8 mouse cellular contexts compared by ENCODE assay signal in the genomic region with DNA sequence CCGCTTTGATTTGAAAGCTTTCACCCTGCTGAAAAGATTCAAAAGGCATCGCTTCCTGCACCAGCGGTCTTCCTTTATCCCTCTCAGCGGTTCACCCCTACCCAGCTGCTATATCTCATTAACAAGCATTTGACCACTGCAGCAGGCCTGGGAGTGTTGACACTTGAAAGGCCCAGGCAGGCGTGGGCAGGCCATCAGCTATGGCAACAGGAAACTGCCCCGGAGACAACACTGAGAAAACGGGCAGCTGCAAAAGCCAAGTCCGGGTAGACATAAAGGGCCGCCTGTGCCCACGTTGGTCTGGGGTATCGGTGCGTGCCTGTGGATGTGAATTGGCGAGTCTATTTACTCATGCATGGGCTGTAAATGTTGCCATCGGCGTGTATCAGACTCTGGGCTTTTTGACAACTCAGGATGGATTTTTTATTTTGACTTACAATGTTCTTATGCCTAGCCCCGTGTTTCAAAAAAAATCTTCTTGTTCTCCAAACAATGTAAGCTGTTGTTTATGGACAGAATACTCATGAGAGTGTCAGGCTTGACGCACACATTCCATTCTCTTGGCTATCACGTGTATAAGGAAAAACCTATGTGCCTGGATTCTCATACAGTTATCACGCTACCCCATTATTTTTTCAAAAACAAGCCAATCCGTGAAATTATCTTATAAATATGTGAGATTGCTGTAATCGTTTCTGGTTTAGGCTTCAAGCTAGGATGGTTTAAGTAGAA.
DNase-seq lines count a peak whose midpoint lies in the region; ATAC-seq and TF ChIP-seq lines count a peak whose summit lies in the region.

No protein-coding gene starts in this region.

- no peaks in the 10 kb centered on the region for H3K27me3 ChIP-seq in heart, embryonic 11.5 days (ENCODE audit: control insufficient read depth, insufficient read depth, low read length)
- H3K27me3 ChIP-seq in kidney, embryonic 14.5 days (ENCODE audit: control insufficient read depth, insufficient read depth, low read length) = no peaks in the 10 kb centered on the region
- 0 out of 2 replicates have a peak, but pooled peaks cover 2% of the 10 kb centered on the region for H3K27me3 ChIP-seq in liver, embryonic 13.5 days
- H3K27me3 ChIP-seq in midbrain, postnatal 0 days (ENCODE audit: insufficient read depth, low read length) = no peaks in the 10 kb centered on the region

- peak overlapping the region; percentile 72 for H3K4me2 ChIP-seq in heart, embryonic 11.5 days
- peak overlapping the region; percentile 45 for H3K4me2 ChIP-seq in kidney, embryonic 14.5 days (replicated peaks; ENCODE audit: low read depth, low read length)
- H3K4me2 ChIP-seq in liver, embryonic 13.5 days = peak overlapping the region; percentile 53
- peak overlapping the region; percentile 47 for H3K4me2 ChIP-seq in midbrain, postnatal 0 days (ENCODE audit: low read depth, low read length, poor library complexity, severe bottlenecking)

- peaks cover 22% of the 10 kb centered on the region; the same call in 1 of the 2 replicates for H3K4me1 ChIP-seq in heart, embryonic 11.5 days (ENCODE audit: control insufficient read depth, insufficient read depth, low read length)
- H3K4me1 ChIP-seq in kidney, embryonic 14.5 days (ENCODE audit: control insufficient read depth, insufficient read depth, low read length) = peaks cover 12% of the 10 kb centered on the region; the same call in 1 of the 2 replicates
- no peaks in the 10 kb centered on the region; the same call in 1 of the 2 replicates for H3K4me1 ChIP-seq in liver, embryonic 13.5 days (replicated peaks)
- H3K4me1 ChIP-seq in midbrain, postnatal 0 days (ENCODE audit: insufficient read depth, low read length) = peaks cover 7% of the 10 kb centered on the region; the same call in 1 of the 2 replicates

- TF ChIP-seq CTCF in midbrain, postnatal 0 days (IDR thresholded peaks at IDR 0.05) = no peak

- H3K4me3 ChIP-seq in heart, embryonic 11.5 days (ENCODE audit: low read depth, low read length) = peak overlapping the region; percentile 37
- peak overlapping the region; percentile 33 for H3K4me3 ChIP-seq in kidney, embryonic 14.5 days (ENCODE audit: low read length)
- peak overlapping the region; percentile 30 for H3K4me3 ChIP-seq in liver, embryonic 13.5 days (replicated peaks)
- H3K4me3 ChIP-seq in midbrain, postnatal 0 days (ENCODE audit: low read depth, low read length) = peak overlapping the region; percentile 22

- peak overlapping the region; percentile 85 for H3K27ac ChIP-seq in heart, embryonic 11.5 days (ENCODE audit: low read depth, low read length)
- peak overlapping the region; percentile 57 for H3K27ac ChIP-seq in kidney, embryonic 14.5 days (ENCODE audit: low read depth, low read length)
- no peak overlapping the region for H3K27ac ChIP-seq in liver, embryonic 13.5 days
- peak overlapping the region; percentile 39 for H3K27ac ChIP-seq in midbrain, postnatal 0 days (ENCODE audit: low read depth, low read length)

- H3K9ac ChIP-seq in heart, embryonic 11.5 days (ENCODE audit: low read depth, low read length) = peak overlapping the region; percentile 72
- peak overlapping the region; percentile 58 for H3K9ac ChIP-seq in kidney, embryonic 14.5 days (ENCODE audit: low read depth, low read length)
- no peak overlapping the region for H3K9ac ChIP-seq in liver, embryonic 13.5 days
- H3K9ac ChIP-seq in midbrain, postnatal 0 days (replicated peaks; ENCODE audit: low read length, poor library complexity, severe bottlenecking) = peak overlapping the region; percentile 52

- no peaks in the 10 kb centered on the region for H3K36me3 ChIP-seq in heart, embryonic 11.5 days (ENCODE audit: control insufficient read depth, insufficient read depth, low read length)
- no peaks in the 10 kb centered on the region for H3K36me3 ChIP-seq in kidney, embryonic 14.5 days (ENCODE audit: control insufficient read depth, insufficient read depth, low read length)
- no peaks in the 10 kb centered on the region for H3K36me3 ChIP-seq in liver, embryonic 13.5 days
- H3K36me3 ChIP-seq in midbrain, postnatal 0 days (ENCODE audit: insufficient read depth, low read length) = no peaks in the 10 kb centered on the region

- DNase-seq in ovary, adult 18-20 months (ENCODE audit: low spot score) = peak; percentile 57
- no peak for DNase-seq in ovary, postnatal 10 days (ENCODE audit: low spot score)
- DNase-seq in embryo, embryonic 11 days = peak; percentile 85
- no peak for DNase-seq in liver, embryonic 13.5 days
- peak; percentile 90 for DNase-seq in midbrain, postnatal 0 days (ENCODE audit: low spot score)
- peak; percentile 41 for DNase-seq in urinary bladder, postnatal 14 days (ENCODE audit: low spot score)

- WGBS in heart, embryonic 11.5 days (ENCODE audit: insufficient replicate concordance) = 10% methylated on average over 21 of the region's 21 CpGs
- 12% methylated on average over 21 of the region's 21 CpGs for WGBS in kidney, embryonic 14.5 days
- 18% methylated on average over 21 of the region's 21 CpGs for WGBS in liver, embryonic 13.5 days (ENCODE audit: insufficient replicate concordance)
- 6% methylated on average over 21 of the region's 21 CpGs for WGBS in midbrain, postnatal 0 days

- peak; percentile 83 for ATAC-seq in heart, embryonic 11.5 days (replicated peaks; ENCODE audit: insufficient number of reproducible peaks, low FRiP score, low TSS enrichment)
- ATAC-seq in kidney, embryonic 14.5 days (ENCODE audit: low FRiP score, low TSS enrichment) = peak; percentile 96
- ATAC-seq in liver, embryonic 13.5 days (ENCODE audit: low read depth) = 0 out of 2 replicates have a peak, but pooled peaks have one; percentile 45
- ATAC-seq in midbrain, postnatal 0 days (ENCODE audit: low FRiP score) = peak; percentile 94

- no peaks in the 10 kb centered on the region for H3K9me3 ChIP-seq in heart, embryonic 11.5 days (replicated peaks; ENCODE audit: control insufficient read depth, low read length)
- no peaks in the 10 kb centered on the region for H3K9me3 ChIP-seq in kidney, embryonic 14.5 days (ENCODE audit: control insufficient read depth, low read length)
- no peaks in the 10 kb centered on the region for H3K9me3 ChIP-seq in liver, embryonic 13.5 days (replicated peaks)
- no peaks in the 10 kb centered on the region for H3K9me3 ChIP-seq in midbrain, postnatal 0 days (ENCODE audit: low read length)

Comparison
In these comparisons a context has a peak if more than half of its experiments do, and no peak if none do; other contexts are left out.
1. DNase-seq: peak in ovary, adult 18-20 months (single experiment), embryo, embryonic 11 days (single experiment), midbrain, postnatal 0 days (single experiment) and urinary bladder, postnatal 14 days (single experiment); none in ovary, postnatal 10 days (single experiment) and liver, embryonic 13.5 days (single experiment).
2. ATAC-seq: peak in every context shown above with its lines; median percentile 96 in kidney, embryonic 14.5 days; 94 in midbrain, postnatal 0 days; 83 in heart, embryonic 11.5 days; 45 in liver, embryonic 13.5 days.
3. Peak in every context shown above with its lines, with median percentiles within 50 percentile points of each other: H3K4me2 ChIP-seq and H3K4me3 ChIP-seq.